Mouse (Mus musculus) limb, embryonic 14.5 days (tissue): ENCODE measurements around the gene Dhx32. TPM values are rescaled to one million over a fixed set of nuclear protein-coding genes. Genes with fewer than 3 reads are reported as not detected.

Source experiments
- ATAC-seq: fragments of 200-750 bp; cut with Nextera tagmentation; 2 replicates; pipeline ENCODE4 v1.8.0; 2017; ENCODE audit warnings: low read depth, moderate number of reproducible peaks, moderate TSS enrichment; ENCODE audit not compliant: low FRiP score
- DNase-seq: peaks from one replicate; pipeline ENCODE4 v3.0.0-alpha.2; 2015; ENCODE audit warnings: low spot score
- H3K27ac ChIP-seq: fragments of 300-500 bp; sonication (generic); replicated peaks from 2 replicates; pipeline ENCODE4 v1.5.1; 2014; ENCODE audit warnings: low read depth, mild to moderate bottlenecking, low read length, moderate library complexity, mixed read lengths
- H3K27me3 ChIP-seq: fragments of 300-500 bp; sonication (generic); 2 replicates; pipeline ENCODE4 v1.6.1; 2014; ENCODE audit warnings: low read length, mixed read lengths; ENCODE audit not compliant: control insufficient read depth, insufficient read depth
- H3K36me3 ChIP-seq: fragments of 300-500 bp; sonication (generic); 2 replicates; pipeline ENCODE4 v1.6.1; 2014; ENCODE audit warnings: mild to moderate bottlenecking, low read length, moderate library complexity, mixed read lengths; ENCODE audit not compliant: control insufficient read depth, insufficient read depth
- H3K4me1 ChIP-seq: fragments of 300-500 bp; sonication (generic); 2 replicates; pipeline ENCODE4 v1.6.1; 2014; ENCODE audit warnings: antibody characterized with exemption, low read length, mixed read lengths; ENCODE audit not compliant: control insufficient read depth, insufficient read depth
- H3K4me2 ChIP-seq: fragments of 300-500 bp; sonication (generic); replicated peaks from 2 replicates; pipeline ENCODE4 v1.6.1; 2014; ENCODE audit warnings: low read depth, mild to moderate bottlenecking, low read length, moderate library complexity; ENCODE audit not compliant: severe bottlenecking
- H3K4me3 ChIP-seq: fragments of 300-500 bp; sonication (generic); replicated peaks from 2 replicates; pipeline ENCODE4 v1.5.1; 2014; ENCODE audit warnings: low read length
- H3K9ac ChIP-seq: fragments of 300-500 bp; sonication (generic); 2 replicates; pipeline ENCODE4 v1.6.1; 2014; ENCODE audit warnings: mild to moderate bottlenecking, low read depth, low read length, moderate library complexity; ENCODE audit not compliant: severe bottlenecking
- H3K9me3 ChIP-seq: fragments of 300-500 bp; sonication (generic); 2 replicates; pipeline ENCODE4 v1.6.1; 2016; ENCODE audit warnings: low read length; ENCODE audit not compliant: control insufficient read depth
- POLR2A ChIP-seq: fragments of 200-500 bp; IDR thresholded peaks from 2 replicates; pipeline ENCODE4 v1.8.0; 2012; ENCODE audit warnings: inconsistent platforms, mild to moderate bottlenecking, moderate library complexity, borderline replicate concordance; ENCODE audit not compliant: insufficient read depth, insufficient read length; ENCODE audit errors: extremely low read depth
- WGBS: fragments of 180-500 bp; shearing (Covaris S2); extraction: QIAGEN DNeasy Blood & Tissue Kit; methylation state at CpG from one replicate; pipeline ENCODE4 v1.1.7; 2014; 5-methylcytosine and 5-hydroxymethylcytosine counted together
- polyA plus RNA-seq, 2 experiments: library from polyadenylated mRNA; depleted of rRNA in 1 of 2; stranded (reverse) in 1 of 2; unstranded in 1 of 2; fragments of >200 nt; fragmentation: Nextera tagmentation in 1 of 2; extraction: Ambion mirVana in 1 of 2; gene quantifications; 2 replicates each; pipeline versions ENCODE4 v1.2.1 to v1.2.3; 2012 to 2014

Dhx32 gene
- polyA plus RNA-seq, 2 experiments: 15.5 to 21.7 TPM

DNA sequence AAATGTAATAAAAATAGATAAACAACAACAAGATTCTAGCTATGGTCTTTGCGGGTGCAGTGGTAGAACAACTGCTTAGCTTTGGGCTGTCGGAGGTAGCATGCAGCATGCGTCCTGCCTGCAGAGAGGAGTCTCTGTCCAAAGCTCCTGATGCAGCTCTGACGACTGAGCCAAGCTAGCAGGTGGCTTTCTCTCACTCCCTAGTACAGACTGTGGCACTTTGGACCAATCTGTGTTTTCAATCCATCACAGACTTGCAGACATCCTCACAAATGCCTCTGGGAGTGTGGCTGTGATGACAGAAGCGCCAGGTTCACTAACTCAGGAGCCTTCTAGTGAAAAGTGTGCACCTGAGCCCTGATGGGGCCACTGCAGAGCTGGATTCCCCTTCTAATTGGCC lies 53.2 kb downstream of the Dhx32 start:
- Histone ChIP-seq H3K4me2 (no peak overlapping the region), H3K4me3 (no peak overlapping the region), H3K36me3 (peaks cover 6% of the 10 kb centered on the region; the same call in 1 of the 2 replicates), H3K27ac (no peak overlapping the region), H3K27me3 (no peaks in the 10 kb centered on the region), H3K9me3 (no peaks in the 10 kb centered on the region), H3K4me1 (no peaks in the 10 kb centered on the region), H3K9ac (no peak overlapping the region)
- TF ChIP-seq POLR2A: no peak
- no peak for ATAC-seq
- WGBS: 66% methylated on average over 5 of the region's 5 CpGs
- no peak for DNase-seq

- no peak overlapping the region for H3K9ac ChIP-seq
- no peaks in the 10 kb centered on the region for H3K4me1 ChIP-seq
- no peaks in the 10 kb centered on the region for H3K9me3 ChIP-seq
- no peak overlapping the region for H3K27ac ChIP-seq
- no peak overlapping the region for H3K4me3 ChIP-seq
- WGBS: 87% methylated on average over 6 of the region's 6 CpGs
- no peaks in the 10 kb centered on the region for H3K27me3 ChIP-seq
- ATAC-seq (no peak), DNase-seq (no peak)
- no peak overlapping the region for H3K4me2 ChIP-seq
- no peak for TF ChIP-seq POLR2A
- peaks cover 20% of the 10 kb centered on the region for H3K36me3 ChIP-seq
Observed at GRCm38 (mm10) chr7:133727027-133727426, 55.5 kb downstream of the Dhx32 start.

GRCm38 (mm10) chr7:133725571-133725970 lies 57.0 kb downstream of the Dhx32 start:
- Histone ChIP-seq H3K9me3 (no peaks in the 10 kb centered on the region), H3K4me3 (no peak overlapping the region), H3K4me2 (no peak overlapping the region), H3K27ac (no peak overlapping the region), H3K27me3 (no peaks in the 10 kb centered on the region), H3K9ac (no peak overlapping the region), H3K36me3 (peaks cover 34% of the 10 kb centered on the region), H3K4me1 (no peaks in the 10 kb centered on the region)
- no peak for TF ChIP-seq POLR2A
- no peak for ATAC-seq
- DNase-seq: no peak
- WGBS: 61% methylated on average over 10 of the region's 10 CpGs

GRCm38 (mm10) chr7:133724844-133725243 lies 57.7 kb downstream of the Dhx32 start:
- no peak overlapping the region for H3K9ac ChIP-seq
- TF ChIP-seq POLR2A: no peak
- whole genome bisulfite sequencing: 61% methylated on average over 10 of the region's 10 CpGs
- peaks cover 41% of the 10 kb centered on the region for H3K36me3 ChIP-seq
- H3K4me1 ChIP-seq: no peaks in the 10 kb centered on the region
- H3K27me3 ChIP-seq: no peaks in the 10 kb centered on the region
- H3K4me2 ChIP-seq: no peak overlapping the region
- no peak overlapping the region for H3K27ac ChIP-seq
- ATAC-seq (no peak), DNase-seq (peak; percentile 26)
- H3K9me3 ChIP-seq: no peaks in the 10 kb centered on the region
- H3K4me3 ChIP-seq: no peak overlapping the region

DNA sequence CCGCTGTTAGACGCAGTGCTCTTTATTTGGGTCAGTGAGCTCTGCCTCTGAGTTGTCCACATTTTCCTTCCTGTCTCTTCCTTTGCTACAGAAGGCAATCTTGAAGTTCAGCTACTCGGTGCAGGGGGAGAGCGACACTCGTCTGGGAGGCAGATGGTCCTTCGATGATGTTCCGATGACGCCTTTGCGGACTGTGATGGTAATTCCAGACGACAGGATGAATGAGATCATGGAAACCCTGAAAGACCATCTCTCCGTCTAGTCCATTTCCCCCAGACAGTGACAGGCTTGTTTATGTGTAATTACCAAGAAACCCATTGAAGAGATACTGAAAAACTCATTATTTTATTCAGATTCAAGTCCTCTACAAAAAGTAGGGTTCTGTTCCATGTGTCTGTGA lies 61.9 kb downstream of the Dhx32 start:
- Histone ChIP-seq H3K27ac (no peak overlapping the region), H3K36me3 (peaks cover 83% of the 10 kb centered on the region), H3K9ac (no peak overlapping the region), H3K4me2 (no peak overlapping the region), H3K9me3 (no peaks in the 10 kb centered on the region), H3K4me1 (no peaks in the 10 kb centered on the region), H3K27me3 (no peaks in the 10 kb centered on the region), H3K4me3 (no peak overlapping the region)
- 84% methylated on average over 11 of the region's 11 CpGs for WGBS
- TF ChIP-seq POLR2A: no peak
- ATAC-seq (no peak), DNase-seq (no peak)

GRCm38 (mm10) chr7:133718580-133718979 lies 63.9 kb downstream of the Dhx32 start:
- Histone ChIP-seq H3K4me2 (no peak overlapping the region), H3K9me3 (no peaks in the 10 kb centered on the region), H3K36me3 (peaks cover 96% of the 10 kb centered on the region), H3K4me1 (no peaks in the 10 kb centered on the region), H3K4me3 (no peak overlapping the region), H3K27ac (no peak overlapping the region), H3K9ac (no peak overlapping the region), H3K27me3 (no peaks in the 10 kb centered on the region)
- DNase-seq (no peak), ATAC-seq (no peak)
- 94% methylated on average over 1 of the region's 1 CpGs for WGBS
- no peak for TF ChIP-seq POLR2A
